Mouse (Mus musculus) neural tube, embryonic 11.5 days (tissue): ENCODE results near the gene Srp72. TPM values are rescaled to one million over a fixed set of nuclear protein-coding genes. Genes with fewer than 3 reads are reported as not detected.
A peak's percentile ranks its signal among the peaks of the same experiment; 100 is the strongest.

Experiments used
- ATAC-seq: fragments of 200-750 bp; cut with Nextera tagmentation; 2 replicates; pipeline ENCODE4 v1.8.0; 2017; ENCODE audit warnings: moderate number of reproducible peaks, mild to moderate bottlenecking, moderate TSS enrichment, moderate library complexity; ENCODE audit not compliant: insufficient read depth, low FRiP score, low TSS enrichment
- DNase-seq: peaks from one replicate; pipeline ENCODE4 v3.0.0-alpha.2; 2015; ENCODE audit warnings: low spot score
- H3K27ac ChIP-seq: fragments of 300-500 bp; sonication (generic); 2 replicates; pipeline ENCODE4 v1.5.1; 2014; ENCODE audit warnings: low read depth, mild to moderate bottlenecking, low read length
- H3K27me3 ChIP-seq: fragments of 300-500 bp; sonication (generic); 2 replicates; pipeline ENCODE4 v1.6.1; 2014; ENCODE audit warnings: mild to moderate bottlenecking, low read length, mixed read lengths; ENCODE audit not compliant: control insufficient read depth, insufficient read depth
- H3K36me3 ChIP-seq: fragments of 300-500 bp; sonication (generic); 2 replicates; pipeline ENCODE4 v1.6.1; 2014; ENCODE audit warnings: mild to moderate bottlenecking, low read length, moderate library complexity, mixed read lengths; ENCODE audit not compliant: control insufficient read depth, insufficient read depth
- H3K4me1 ChIP-seq: fragments of 300-500 bp; sonication (generic); 2 replicates; pipeline ENCODE4 v1.6.1; 2014; ENCODE audit warnings: low read length, mixed read lengths; ENCODE audit not compliant: control insufficient read depth, insufficient read depth
- H3K4me2 ChIP-seq: fragments of 300-500 bp; sonication (generic); 2 replicates; pipeline ENCODE4 v1.6.1; 2014; ENCODE audit warnings: low read depth, mild to moderate bottlenecking, moderate library complexity
- H3K4me3 ChIP-seq: fragments of 300-500 bp; sonication (generic); 2 replicates; pipeline ENCODE4 v1.5.1; 2014; ENCODE audit warnings: low read depth, low read length
- H3K9ac ChIP-seq: fragments of 300-500 bp; sonication (generic); 2 replicates; pipeline ENCODE4 v1.6.1; 2014; ENCODE audit warnings: mild to moderate bottlenecking, low read length
- H3K9me3 ChIP-seq: fragments of 300-500 bp; sonication (generic); 2 replicates; pipeline ENCODE4 v1.6.1; 2016; ENCODE audit warnings: low read length; ENCODE audit not compliant: control insufficient read depth
- WGBS: fragments of 180-500 bp; shearing (Covaris S2); extraction: QIAGEN DNeasy Blood & Tissue Kit; methylation state at CpG from one replicate; pipeline ENCODE4 v1.1.7; 2014; 5-methylcytosine and 5-hydroxymethylcytosine counted together
- polyA plus RNA-seq: library from polyadenylated mRNA; unstranded; fragments of >200 nt; fragmentation: Nextera tagmentation; extraction: Ambion mirVana; gene quantifications from 2 replicates; pipeline ENCODE4 v1.2.1, GENCODE M21; 2014

Srp72 gene
- polyA plus RNA-seq, 1 experiment from 2014 or later = 84.3 TPM

- H3K4me2 ChIP-seq = no peak overlapping the region
- no peak overlapping the region for H3K9ac ChIP-seq
- no peaks in the 10 kb centered on the region for H3K9me3 ChIP-seq
- no peaks in the 10 kb centered on the region; the same call in 1 of the 2 replicates for H3K4me1 ChIP-seq
- no peak for ATAC-seq
- DNase-seq = no peak
- H3K27ac ChIP-seq = no peak overlapping the region
- H3K36me3 ChIP-seq = peaks cover 3% of the 10 kb centered on the region; the same call in 1 of the 2 replicates
- WGBS = 92% methylated on average over 4 of the region's 4 CpGs
- no peak overlapping the region for H3K4me3 ChIP-seq
- no peaks in the 10 kb centered on the region for H3K27me3 ChIP-seq
Measured at GRCm38 (mm10) chr5:76947142-76947541, 27.3 kb upstream of the Srp72 start.

- DNase-seq (no peak), ATAC-seq (no peak)
- no peaks in the 10 kb centered on the region for H3K27me3 ChIP-seq
- 93% methylated on average over 4 of the region's 4 CpGs for WGBS
- no peak overlapping the region for H3K27ac ChIP-seq
- H3K4me2 ChIP-seq = no peak overlapping the region
- H3K9me3 ChIP-seq = no peaks in the 10 kb centered on the region
- peaks cover 3% of the 10 kb centered on the region; the same call in 1 of the 2 replicates for H3K36me3 ChIP-seq
- H3K4me1 ChIP-seq = no peaks in the 10 kb centered on the region; the same call in 1 of the 2 replicates
- H3K4me3 ChIP-seq = no peak overlapping the region
- H3K9ac ChIP-seq = no peak overlapping the region
Measured at GRCm38 (mm10) chr5:76947758-76948157, 26.7 kb upstream of the Srp72 start.

DNA sequence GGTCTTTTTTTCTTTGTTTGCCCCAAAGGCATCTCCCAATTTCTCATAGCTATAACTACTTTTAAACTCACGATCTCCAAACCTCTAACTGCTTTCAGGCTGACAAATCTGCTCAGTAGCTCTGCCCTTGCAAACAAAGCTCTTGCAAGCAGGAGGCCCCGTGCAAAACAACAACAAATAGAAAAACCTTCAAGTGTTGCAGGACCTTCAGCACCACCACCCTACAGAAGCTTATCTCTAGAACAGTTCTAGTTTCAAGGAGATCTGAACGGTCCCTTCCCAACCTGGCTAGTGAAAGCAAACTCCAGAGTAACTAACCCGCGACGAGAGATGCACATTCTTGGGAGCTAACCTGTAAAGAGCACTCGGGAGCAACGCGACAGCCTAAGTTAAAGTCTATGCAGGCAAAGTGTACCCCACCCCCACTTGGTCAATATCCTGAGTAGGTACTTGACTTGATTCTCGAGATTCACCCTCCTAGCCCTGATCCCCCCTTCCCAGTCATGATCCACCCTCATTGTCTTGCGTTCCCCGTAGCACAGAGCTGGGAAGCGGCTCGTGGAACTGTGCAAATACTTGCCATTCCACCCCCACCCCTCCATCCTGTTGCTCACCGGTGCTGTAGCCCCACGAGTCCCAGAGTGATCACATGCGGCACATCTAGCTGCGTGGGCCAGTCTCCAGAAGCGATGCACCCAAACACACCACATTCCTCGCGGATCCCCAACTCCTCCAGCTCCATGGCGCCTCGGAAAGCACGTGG lies 24.0 kb upstream of the Srp72 start:
- Histone ChIP-seq H3K27me3 (no peaks in the 10 kb centered on the region), H3K4me3 (peak overlapping the region; percentile 68), H3K4me1 (no peaks in the 10 kb centered on the region; the same call in 1 of the 2 replicates), H3K9ac (peak overlapping the region; percentile 62), H3K27ac (no peak overlapping the region), H3K4me2 (peak overlapping the region; percentile 78), H3K9me3 (no peaks in the 10 kb centered on the region), H3K36me3 (peaks cover 3% of the 10 kb centered on the region; the same call in 1 of the 2 replicates)
- ATAC-seq = no peak
- DNase-seq = no peak
- under 1% methylated on average over 24 of the region's 24 CpGs for WGBS

- DNase-seq (peak; percentile 97), ATAC-seq (peak; percentile 96)
- Histone ChIP-seq H3K4me3 (peak within 1 kb of the TSS; percentile 68), H3K9ac (peak within 1 kb of the TSS; percentile 79), H3K36me3 (peaks cover 3% of the 10 kb centered on the region; the same call in 1 of the 2 replicates), H3K27me3 (no peaks in the 10 kb centered on the region), H3K4me1 (no peaks in the 10 kb centered on the region; the same call in 1 of the 2 replicates), H3K27ac (peak within 1 kb of the TSS; percentile 83), H3K4me2 (peak within 1 kb of the TSS; percentile 78), H3K9me3 (no peaks in the 10 kb centered on the region)
- under 1% methylated on average over 71 of the region's 81 CpGs for WGBS
Measured at GRCm38 (mm10) chr5:76951106-76952027, 23.1 kb upstream of the Srp72 start, which contains the start of the genes Paics and Ppat. TSS of gene Paics (plus strand) at chr5:76951307. TSS of gene Ppat (minus strand) at chr5:76951578.

GRCm38 (mm10) chr5:76952112-76953040 lies 22.1 kb upstream of the Srp72 start:
- Histone ChIP-seq H3K27me3 (no peaks in the 10 kb centered on the region), H3K27ac (no peak overlapping the region), H3K9ac (peak overlapping the region; percentile 79), H3K4me1 (no peaks in the 10 kb centered on the region; the same call in 1 of the 2 replicates), H3K4me3 (peak overlapping the region; percentile 68), H3K36me3 (peaks cover 3% of the 10 kb centered on the region), H3K4me2 (peak overlapping the region; percentile 78), H3K9me3 (no peaks in the 10 kb centered on the region)
- DNase-seq (no peak), ATAC-seq (no peak)
- 19% methylated on average over 7 of the region's 7 CpGs for WGBS

DNA sequence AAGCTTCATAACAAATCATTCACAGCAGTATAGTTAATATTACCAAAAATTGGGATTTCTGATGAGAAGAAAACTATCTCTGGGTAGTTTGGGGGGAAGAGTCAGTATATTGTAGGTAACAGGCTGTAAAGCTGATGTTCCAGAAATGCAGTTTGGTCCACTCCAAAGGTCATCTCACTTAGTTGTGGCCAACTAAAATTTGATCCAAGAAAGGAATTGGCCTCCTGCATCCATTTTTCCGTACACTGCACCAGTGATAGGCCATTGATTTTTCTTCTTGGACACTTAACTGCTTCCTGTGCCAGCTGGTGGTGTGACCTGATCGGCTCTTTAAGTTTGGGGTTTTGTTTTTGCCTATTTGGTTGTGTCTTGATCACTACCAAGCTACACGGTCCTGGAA lies 20.7 kb upstream of the Srp72 start:
- H3K36me3 ChIP-seq = peaks cover 6% of the 10 kb centered on the region
- 78% methylated on average over 3 of the region's 3 CpGs for WGBS
- H3K4me2 ChIP-seq = no peak overlapping the region

DNA sequence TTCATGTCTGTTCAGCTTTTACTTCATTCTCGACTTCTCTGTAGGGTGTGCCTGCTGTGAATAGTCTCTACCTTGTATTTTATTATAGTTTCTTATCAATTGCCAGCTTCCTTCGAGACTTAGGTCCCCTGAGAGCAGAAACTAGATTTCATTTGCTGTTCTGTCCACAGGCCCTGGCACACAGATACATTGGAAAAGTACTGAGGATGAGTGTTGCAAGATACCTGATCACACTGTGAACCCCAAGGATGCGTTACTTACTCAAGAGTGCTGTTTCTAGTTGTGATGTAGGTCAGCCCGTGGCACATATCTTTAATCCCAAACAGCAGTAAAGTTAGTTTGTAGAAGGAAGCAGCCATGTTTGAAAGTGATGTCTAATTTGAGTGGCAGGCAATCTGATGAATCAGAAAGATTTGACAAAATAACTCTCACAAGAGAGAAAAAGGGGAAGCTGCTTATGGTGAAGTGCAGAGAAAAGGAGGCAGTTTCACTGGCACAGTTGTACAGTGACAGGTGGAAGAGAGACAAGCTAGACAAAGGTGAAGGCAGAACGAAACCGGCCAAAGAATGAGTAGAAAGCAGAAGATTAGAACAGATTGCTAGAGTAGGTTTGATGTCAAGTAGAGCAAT lies 20.1 kb upstream of the Srp72 start:
- Histone ChIP-seq H3K4me1 (no peaks in the 10 kb centered on the region; the same call in 1 of the 2 replicates), H3K36me3 (peaks cover 6% of the 10 kb centered on the region), H3K9me3 (no peaks in the 10 kb centered on the region), H3K9ac (no peak overlapping the region), H3K27ac (no peak overlapping the region), H3K4me2 (no peak overlapping the region), H3K27me3 (no peaks in the 10 kb centered on the region), H3K4me3 (no peak overlapping the region)
- DNase-seq (no peak), ATAC-seq (no peak)
- WGBS = 85% methylated on average over 6 of the region's 6 CpGs

More for the DNA sequence above, 20.7 kb upstream of the Srp72 start:
- no peak for ATAC-seq
- no peak overlapping the region for H3K9ac ChIP-seq
- H3K4me1 ChIP-seq = no peaks in the 10 kb centered on the region; the same call in 1 of the 2 replicates
- DNase-seq = no peak
- no peak overlapping the region for H3K27ac ChIP-seq
- H3K27me3 ChIP-seq = no peaks in the 10 kb centered on the region
- H3K4me3 ChIP-seq = no peak overlapping the region
- H3K9me3 ChIP-seq = no peaks in the 10 kb centered on the region
